Mouse (Mus musculus): ENCODE data around the gene Tas2r110.

The Tas2r110 gene

DNA sequence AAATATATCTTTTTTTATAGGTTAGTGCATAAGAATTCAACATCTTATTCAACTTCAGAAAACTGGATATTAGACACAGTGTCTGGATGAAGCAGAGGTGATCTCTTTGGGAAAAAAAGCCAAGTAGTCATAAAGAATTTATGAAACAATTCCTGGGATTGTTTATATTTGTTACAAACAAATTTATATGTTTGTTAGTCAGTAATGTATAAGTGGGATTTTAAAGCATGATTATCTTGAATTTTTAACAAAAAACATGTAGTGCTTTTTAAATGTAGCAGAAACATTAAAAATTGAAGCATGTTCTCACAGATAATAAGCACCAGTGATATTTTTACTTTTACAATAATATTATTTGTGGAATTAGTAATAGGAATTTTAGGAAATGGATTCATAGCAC is at the start of gene Tas2r110:
TSS of gene Tas2r110 (plus strand) at position 301 of the 400 bp plus-strand sequence.
- no peak for ATAC-seq (ENCODE audit: low TSS enrichment)

DNA sequence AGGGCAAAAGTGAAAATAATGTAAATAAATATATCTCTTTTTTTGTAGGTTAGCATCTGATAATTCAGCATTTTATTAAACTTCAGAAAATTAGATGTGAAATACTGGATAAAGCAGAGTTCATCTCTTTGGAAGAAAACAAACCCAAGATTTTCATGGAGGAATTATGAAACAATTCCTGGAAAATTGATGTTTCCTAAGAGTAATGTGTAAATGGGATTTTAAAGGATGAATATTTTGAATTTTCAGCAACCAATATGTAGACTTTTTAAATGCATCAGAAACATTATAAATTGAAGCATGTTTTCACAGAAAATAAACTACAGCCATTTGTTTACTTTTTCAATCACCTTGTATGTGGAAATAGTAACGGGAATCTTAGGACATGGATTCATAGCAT is 21.0 kb upstream of the Tas2r110 start, which contains the start of gene Tas2r123:
TSS of gene Tas2r123 (plus strand) at position 301 of the 400 bp plus-strand sequence.
- ATAC-seq (ENCODE audit: low TSS enrichment): no peak

DNA sequence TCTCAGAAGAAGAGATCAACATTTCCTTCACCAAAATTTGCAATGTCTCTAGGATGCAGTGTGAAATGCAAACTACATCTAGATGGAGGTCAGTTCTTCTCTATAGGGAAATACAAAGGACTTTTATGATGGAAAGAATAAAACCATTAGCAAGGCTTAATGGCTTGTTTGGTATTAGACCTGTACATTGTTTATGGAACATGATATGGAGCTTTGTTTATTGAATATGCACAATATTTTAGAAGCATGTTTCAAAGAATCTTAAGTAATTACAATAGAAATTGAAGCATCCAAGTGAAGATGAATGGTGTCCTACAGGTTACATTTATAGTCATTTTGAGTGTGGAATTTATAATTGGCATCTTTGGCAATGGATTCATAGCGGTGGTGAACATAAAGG is 12.7 kb upstream of the Tas2r110 start, which contains the start of gene Tas2r116:
TSS of gene Tas2r116 (plus strand) at position 301 of the 400 bp plus-strand sequence.
- no peak for ATAC-seq (ENCODE audit: low TSS enrichment)

- no peak for ATAC-seq (ENCODE audit: low TSS enrichment)
Observed at GRCm38 (mm10) chr6:132892711-132893110, 24.9 kb downstream of the Tas2r110 start, which contains the start of gene Tas2r113. Gene Tas2r113, plus strand, starts transcription at chr6:132893011.

GRCm38 (mm10) chr6:132909351-132909750 is 41.5 kb downstream of the Tas2r110 start, which contains the start of gene Tas2r125:
Gene Tas2r125, plus strand, starts transcription at chr6:132909651.
- no peak for ATAC-seq (ENCODE audit: low TSS enrichment)

Measured in frontal cortex, adult (tissue).